Mouse (Mus musculus) hindbrain, embryonic 13.5 days (tissue): ENCODE measurements around the gene Zkscan1. TPM values are rescaled to one million over a fixed set of nuclear protein-coding genes. Genes with fewer than 3 reads are reported as not detected.

Source experiments
- ATAC-seq: fragments of 200-750 bp; cut with Nextera tagmentation; 2 replicates; pipeline ENCODE4 v1.8.0; 2017; ENCODE audit warnings: moderate TSS enrichment; ENCODE audit not compliant: low FRiP score
- H3K27ac ChIP-seq: fragments of 300-500 bp; sonication (generic); 2 replicates; pipeline ENCODE4 v1.5.1; 2015; ENCODE audit warnings: inconsistent platforms, mild to moderate bottlenecking, moderate library complexity
- H3K27me3 ChIP-seq: fragments of 300-500 bp; sonication (generic); 2 replicates; pipeline ENCODE4 v1.6.1; 2015; ENCODE audit warnings: mild to moderate bottlenecking, inconsistent platforms
- H3K36me3 ChIP-seq: fragments of 300-500 bp; sonication (generic); 2 replicates; pipeline ENCODE4 v1.6.1; 2015; ENCODE audit warnings: mild to moderate bottlenecking, inconsistent platforms
- H3K4me1 ChIP-seq: fragments of 300-500 bp; sonication (generic); replicated peaks from 2 replicates; pipeline ENCODE4 v1.6.1; 2015; ENCODE audit warnings: inconsistent platforms
- H3K4me2 ChIP-seq: fragments of 300-500 bp; sonication (generic); 2 replicates; pipeline ENCODE4 v1.6.1; 2015; ENCODE audit warnings: inconsistent platforms, mild to moderate bottlenecking, moderate library complexity
- H3K4me3 ChIP-seq: fragments of 300-500 bp; sonication (generic); 2 replicates; pipeline ENCODE4 v1.5.1; 2015; ENCODE audit warnings: mild to moderate bottlenecking, inconsistent platforms
- H3K9ac ChIP-seq: fragments of 300-500 bp; sonication (generic); 2 replicates; pipeline ENCODE4 v1.6.1; 2015; ENCODE audit warnings: mild to moderate bottlenecking, inconsistent platforms
- H3K9me3 ChIP-seq: fragments of 300-500 bp; sonication (generic); 2 replicates; pipeline ENCODE4 v1.6.1; 2016; ENCODE audit warnings: inconsistent platforms
- WGBS: fragments of 180-500 bp; shearing (Covaris S2); methylation state at CpG from one replicate; pipeline ENCODE4 v1.1.7; 2015; 5-methylcytosine and 5-hydroxymethylcytosine counted together
- polyA plus RNA-seq: library from polyadenylated mRNA; unstranded; fragments of >200 nt; fragmentation: Nextera tagmentation; extraction: Ambion mirVana; gene quantifications from 2 replicates; pipeline ENCODE4 v1.2.1, GENCODE M21; 2015

Zkscan1 gene
- polyA plus RNA-seq, 1 experiment from 2014 or later: 27.2 TPM

- H3K9ac ChIP-seq: no peak overlapping the region
- no peak for ATAC-seq
- H3K4me3 ChIP-seq: no peak overlapping the region
- peaks cover 83% of the 10 kb centered on the region for H3K36me3 ChIP-seq
- H3K4me2 ChIP-seq: no peak overlapping the region
- H3K4me1 ChIP-seq: no peaks in the 10 kb centered on the region
- no peak overlapping the region for H3K27ac ChIP-seq
- 95% methylated on average over 5 of the region's 5 CpGs for WGBS
- no peaks in the 10 kb centered on the region for H3K9me3 ChIP-seq
- no peaks in the 10 kb centered on the region for H3K27me3 ChIP-seq
Observed at GRCm38 (mm10) chr5:138132425-138133064, 47.7 kb downstream of the Zkscan1 start.

- H3K27me3 ChIP-seq: no peaks in the 10 kb centered on the region
- H3K9me3 ChIP-seq: no peaks in the 10 kb centered on the region
- no peak overlapping the region for H3K27ac ChIP-seq
- H3K9ac ChIP-seq: no peak overlapping the region
- 93% methylated on average over 4 of the region's 4 CpGs for WGBS
- no peak overlapping the region for H3K4me3 ChIP-seq
- no peaks in the 10 kb centered on the region for H3K4me1 ChIP-seq
- H3K4me2 ChIP-seq: no peak overlapping the region
- ATAC-seq: no peak
- peaks cover 54% of the 10 kb centered on the region for H3K36me3 ChIP-seq
Observed at GRCm38 (mm10) chr5:138137257-138137656, 52.4 kb downstream of the Zkscan1 start.

GRCm38 (mm10) chr5:138137935-138138549, 53.2 kb downstream of the Zkscan1 start:
- Histone ChIP-seq H3K27ac (no peak overlapping the region), H3K4me1 (no peaks in the 10 kb centered on the region), H3K9ac (no peak overlapping the region), H3K36me3 (peaks cover 52% of the 10 kb centered on the region), H3K4me2 (no peak overlapping the region), H3K9me3 (no peaks in the 10 kb centered on the region), H3K27me3 (no peaks in the 10 kb centered on the region), H3K4me3 (no peak overlapping the region)
- 63% methylated on average over 8 of the region's 8 CpGs for WGBS
- 0 out of 2 replicates have a peak, but pooled peaks have one; percentile 13 for ATAC-seq

- Histone ChIP-seq H3K4me1 (no peaks in the 10 kb centered on the region), H3K9me3 (no peaks in the 10 kb centered on the region), H3K36me3 (peaks cover 52% of the 10 kb centered on the region), H3K27me3 (no peaks in the 10 kb centered on the region), H3K27ac (no peak overlapping the region), H3K9ac (no peak overlapping the region), H3K4me2 (no peak overlapping the region), H3K4me3 (no peak overlapping the region)
- WGBS: 64% methylated on average over 4 of the region's 4 CpGs
- ATAC-seq: no peak
Observed at GRCm38 (mm10) chr5:138138585-138138984, 53.7 kb downstream of the Zkscan1 start.

DNA sequence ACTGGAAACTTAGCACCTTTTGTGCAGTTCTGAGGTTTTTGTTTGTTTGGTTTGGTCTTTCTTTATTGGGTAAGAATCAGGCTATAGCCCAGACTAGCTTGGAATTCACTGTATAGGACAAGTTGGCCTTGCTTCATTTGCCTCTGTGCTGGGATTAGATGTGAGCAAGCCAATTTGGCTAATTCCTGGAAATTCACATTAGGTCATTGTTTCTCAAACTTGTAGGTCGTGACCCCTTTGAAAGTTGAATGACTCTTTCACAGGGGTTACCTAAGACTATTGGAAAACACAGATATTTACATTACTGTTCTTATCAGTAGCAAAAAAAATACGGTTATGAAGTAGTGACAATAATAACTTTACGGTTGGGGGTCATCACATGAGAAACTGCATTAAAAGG, 69.5 kb downstream of the Zkscan1 start:
- H3K4me1 ChIP-seq: peaks cover 12% of the 10 kb centered on the region
- H3K4me3 ChIP-seq: peak overlapping the region; percentile 80
- peak overlapping the region; percentile 97 for H3K9ac ChIP-seq
- H3K36me3 ChIP-seq: peaks cover 28% of the 10 kb centered on the region
- H3K27ac ChIP-seq: peak overlapping the region; percentile 99; the same call in 1 of the 2 replicates
- no peaks in the 10 kb centered on the region for H3K9me3 ChIP-seq
- H3K4me2 ChIP-seq: peak overlapping the region; percentile 75
- H3K27me3 ChIP-seq: no peaks in the 10 kb centered on the region
- WGBS: 94% methylated on average over 3 of the region's 3 CpGs
- ATAC-seq: no peak

DNA sequence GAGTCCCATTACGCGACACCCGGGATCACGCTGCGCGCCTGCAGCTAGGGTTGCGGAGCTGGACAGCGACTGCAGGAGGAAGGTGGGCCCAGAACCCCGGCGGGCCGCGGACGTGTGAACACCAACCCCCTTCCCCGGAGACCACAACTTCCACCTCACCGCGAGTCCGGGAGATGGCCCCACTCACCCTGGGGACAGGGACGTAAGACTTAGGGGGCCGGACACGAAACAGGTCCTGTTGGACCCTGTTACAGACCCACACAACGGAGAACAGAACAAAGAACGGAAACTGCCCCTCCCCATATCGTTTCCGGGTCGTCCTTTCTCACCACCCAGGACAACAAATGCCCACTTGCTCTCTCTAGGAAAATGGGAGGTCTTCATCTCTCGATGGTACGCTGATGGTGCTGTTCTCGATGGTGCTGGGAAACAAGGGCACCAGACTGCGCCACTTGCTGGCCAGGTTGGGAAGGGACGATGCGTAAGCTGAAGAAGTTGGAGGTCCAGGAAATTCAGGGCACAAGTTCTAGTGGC, 70.6 kb downstream of the Zkscan1 start, which contains the start of gene Zfp113:
Gene Zfp113, minus strand, starts transcription at position 302 of the 534 bp plus-strand sequence.
- ATAC-seq: peak; percentile 96
- Histone ChIP-seq H3K27ac (peak within 1 kb of the TSS; percentile 99), H3K9ac (peak within 1 kb of the TSS; percentile 97), H3K4me1 (peaks cover 16% of the 10 kb centered on the region), H3K36me3 (peaks cover 23% of the 10 kb centered on the region), H3K4me3 (peak within 1 kb of the TSS; percentile 80), H3K4me2 (peak within 1 kb of the TSS; percentile 75), H3K9me3 (no peaks in the 10 kb centered on the region), H3K27me3 (no peaks in the 10 kb centered on the region)
- WGBS: under 1% methylated on average over 31 of the region's 31 CpGs

Other genes with a start within 250 kb of the Zkscan1 start
- gene Pilra, start 248.8 kb upstream of the Zkscan1 start, polyA plus RNA-seq: 0.25 and 0.44 TPM in 2 replicates
- gene Pilrb1, start 227.0 kb upstream of the Zkscan1 start, polyA plus RNA-seq: not detected in 2 replicates
- not detected in 2 replicates for gene Pilrb2, start 213.3 kb upstream of the Zkscan1 start, polyA plus RNA-seq
- not detected in 2 replicates for gene Cyp3a13, start 163.5 kb upstream of the Zkscan1 start, polyA plus RNA-seq
- 0.77 and 0.83 TPM in 2 replicates for gene Gjc3, start 122.0 kb upstream of the Zkscan1 start, polyA plus RNA-seq
- not detected in 2 replicates for gene Azgp1, start 103.6 kb upstream of the Zkscan1 start, polyA plus RNA-seq
- gene Smok3a, start 63.8 kb upstream of the Zkscan1 start, polyA plus RNA-seq: not detected in 2 replicates
- not detected in 2 replicates for gene Smok3b, start 63.7 kb upstream of the Zkscan1 start, polyA plus RNA-seq
- gene Smok3c, start 31.9 kb upstream of the Zkscan1 start, polyA plus RNA-seq: not detected in 2 replicates
- gene Zscan21, start 31.8 kb downstream of the Zkscan1 start, polyA plus RNA-seq: 102 and 113 TPM in 2 replicates
- 38.9 and 40.5 TPM in 2 replicates for gene Zfp113, start 70.7 kb downstream of the Zkscan1 start, polyA plus RNA-seq
- gene Cops6, start 76.0 kb downstream of the Zkscan1 start, polyA plus RNA-seq: 308 and 322 TPM in 2 replicates
- 24.3 and 26.5 TPM in 2 replicates for gene Ap4m1, start 86.9 kb downstream of the Zkscan1 start, polyA plus RNA-seq
- gene Mcm7, start 87.3 kb downstream of the Zkscan1 start, polyA plus RNA-seq: 109 and 111 TPM in 2 replicates
- 85.4 and 90.9 TPM in 2 replicates for gene Taf6, start 102.4 kb downstream of the Zkscan1 start, polyA plus RNA-seq
- gene Cnpy4, start 102.4 kb downstream of the Zkscan1 start, polyA plus RNA-seq: 33.0 and 37.4 TPM in 2 replicates
- 13.5 and 14.6 TPM in 2 replicates for gene Mblac1, start 109.2 kb downstream of the Zkscan1 start, polyA plus RNA-seq
- gene Nxpe5, start 140.8 kb downstream of the Zkscan1 start, polyA plus RNA-seq: not detected in 2 replicates
- gene Lamtor4, start 170.4 kb downstream of the Zkscan1 start, polyA plus RNA-seq: 91.7 and 95.8 TPM in 2 replicates
- 14.2 and 15.5 TPM in 2 replicates for gene BC037034, start 178.9 kb downstream of the Zkscan1 start, polyA plus RNA-seq
- 3.3 and 4.2 TPM in 2 replicates for gene Gal3st4, start 187.8 kb downstream of the Zkscan1 start, polyA plus RNA-seq
- 0.09 and 0.10 TPM in 2 replicates for gene Gm43720, start 194.9 kb downstream of the Zkscan1 start, polyA plus RNA-seq
- 212 and 224 TPM in 2 replicates for gene Gpc2, start 194.9 kb downstream of the Zkscan1 start, polyA plus RNA-seq
- 5.8 and 6.0 TPM in 2 replicates for gene Stag3, start 195.2 kb downstream of the Zkscan1 start, polyA plus RNA-seq